Mouse (Mus musculus): ENCODE results near the gene Mdm2.
"Not testable (repeated sequence)": the region's sequence is repeated elsewhere in the genome, so short reads cannot be mapped to it uniquely, and the experiment has no call there.

Mdm2 gene

DNA sequence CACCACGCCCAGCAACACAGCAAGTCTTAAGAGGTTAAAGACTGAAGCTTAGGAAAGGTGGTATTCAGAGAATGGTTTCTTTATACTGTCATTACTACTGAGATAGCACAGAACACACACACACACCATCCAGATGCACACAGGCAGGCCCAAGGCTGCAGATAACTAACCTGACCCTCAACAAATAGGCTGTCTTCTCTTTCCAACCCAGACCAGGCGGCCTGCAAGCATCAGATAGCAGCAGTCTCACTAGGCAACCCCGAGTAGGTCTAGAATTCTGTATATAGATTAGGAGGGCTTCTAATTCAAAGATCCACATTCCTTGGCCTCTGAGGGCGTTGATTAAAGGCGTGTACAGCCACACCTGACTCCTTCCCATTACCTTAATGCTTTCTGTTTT, 21.6 kb upstream of the Mdm2 start:
- DNase-seq (ENCODE audit: low spot score), result no peak

DNA sequence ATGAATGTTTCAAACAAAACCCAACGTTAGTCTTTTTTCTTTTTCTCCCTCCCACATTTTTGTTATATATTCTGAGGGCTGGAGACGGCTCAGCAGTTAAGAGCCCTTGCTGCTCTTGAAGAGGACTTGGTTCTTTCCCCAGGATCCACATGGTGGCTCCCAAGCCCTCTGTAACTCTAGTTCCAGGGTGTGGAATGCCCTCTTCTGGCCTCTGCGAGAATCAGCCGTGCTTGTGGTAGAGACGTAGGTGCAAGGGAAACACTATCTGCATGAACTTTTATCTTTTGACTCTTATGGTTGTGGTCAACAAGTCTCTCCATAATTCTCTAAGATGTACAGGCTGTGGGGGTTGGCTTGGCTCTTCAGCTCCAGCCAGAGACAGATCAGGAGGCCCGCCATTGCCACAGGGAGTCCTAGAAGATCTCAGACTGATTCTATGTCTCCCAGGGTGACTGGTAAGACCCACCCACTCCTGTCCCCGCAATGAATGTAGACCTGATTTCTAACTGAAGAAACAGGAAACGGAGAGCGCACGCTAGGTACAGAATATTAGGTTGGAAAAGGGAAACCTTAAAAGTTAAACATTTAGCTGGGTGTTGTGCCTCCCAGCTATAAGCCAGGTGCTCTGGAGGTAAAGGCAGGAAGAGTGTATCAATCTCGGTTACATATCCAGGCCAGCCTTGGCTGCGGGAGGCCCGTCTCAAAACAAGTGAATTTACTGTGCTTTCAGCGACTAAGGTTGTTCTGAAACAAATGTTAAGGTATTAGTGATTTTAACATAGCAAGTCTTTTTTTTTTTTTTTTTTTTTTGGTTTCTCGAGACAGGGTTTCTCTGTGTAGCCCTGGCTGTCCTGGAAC, 20.9 kb upstream of the Mdm2 start:
- DNase-seq (ENCODE audit: low spot score), result no peak

DNA sequence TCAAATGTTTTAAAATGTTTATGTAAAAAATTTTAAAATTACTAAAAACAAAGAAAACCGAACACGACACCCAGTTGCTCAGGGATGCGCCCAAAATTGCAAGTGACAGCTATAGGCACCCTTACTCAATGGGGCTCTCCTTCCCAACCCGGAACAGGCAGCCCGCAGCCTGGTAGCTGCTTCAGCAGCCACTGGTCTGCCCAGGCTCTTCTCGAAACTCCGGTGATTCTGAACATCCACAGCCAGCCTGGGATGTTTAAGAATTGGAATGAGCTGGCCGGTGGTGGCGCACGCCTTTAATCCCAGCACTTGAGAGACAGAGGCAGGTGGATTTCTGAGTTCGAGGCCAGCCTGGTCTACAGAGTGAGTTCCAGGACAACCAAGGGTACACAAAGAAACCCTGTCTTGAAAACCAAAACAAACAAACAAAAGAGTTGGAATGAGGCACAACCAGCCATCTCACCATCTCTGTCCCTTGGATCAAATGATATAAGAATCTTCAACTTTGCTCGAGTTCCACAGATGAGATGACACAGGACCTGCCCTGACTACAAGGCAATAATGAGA, 20.2 kb upstream of the Mdm2 start:
- DNase-seq (ENCODE audit: low spot score), result no peak

DNA sequence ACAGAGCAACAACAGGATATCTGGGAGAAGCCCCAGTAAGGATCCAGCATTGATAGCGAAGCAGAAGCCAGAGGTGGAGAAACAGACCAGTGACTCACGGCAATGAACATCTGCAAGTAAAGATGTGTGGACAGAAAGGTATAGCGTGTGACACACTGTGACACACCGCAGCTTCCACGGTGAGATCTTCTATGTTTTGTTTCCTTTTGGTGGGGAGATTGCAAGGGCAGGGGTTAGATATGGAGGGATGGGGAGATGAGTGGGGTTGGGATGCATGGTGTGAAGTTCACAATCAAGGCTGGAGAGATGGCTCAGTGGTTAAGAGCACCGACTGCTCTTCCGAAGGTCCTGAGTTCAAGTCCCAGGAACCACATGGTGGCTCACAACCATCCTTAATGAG, 19.6 kb upstream of the Mdm2 start:
- DNase-seq (ENCODE audit: low spot score), result no peak

DNA sequence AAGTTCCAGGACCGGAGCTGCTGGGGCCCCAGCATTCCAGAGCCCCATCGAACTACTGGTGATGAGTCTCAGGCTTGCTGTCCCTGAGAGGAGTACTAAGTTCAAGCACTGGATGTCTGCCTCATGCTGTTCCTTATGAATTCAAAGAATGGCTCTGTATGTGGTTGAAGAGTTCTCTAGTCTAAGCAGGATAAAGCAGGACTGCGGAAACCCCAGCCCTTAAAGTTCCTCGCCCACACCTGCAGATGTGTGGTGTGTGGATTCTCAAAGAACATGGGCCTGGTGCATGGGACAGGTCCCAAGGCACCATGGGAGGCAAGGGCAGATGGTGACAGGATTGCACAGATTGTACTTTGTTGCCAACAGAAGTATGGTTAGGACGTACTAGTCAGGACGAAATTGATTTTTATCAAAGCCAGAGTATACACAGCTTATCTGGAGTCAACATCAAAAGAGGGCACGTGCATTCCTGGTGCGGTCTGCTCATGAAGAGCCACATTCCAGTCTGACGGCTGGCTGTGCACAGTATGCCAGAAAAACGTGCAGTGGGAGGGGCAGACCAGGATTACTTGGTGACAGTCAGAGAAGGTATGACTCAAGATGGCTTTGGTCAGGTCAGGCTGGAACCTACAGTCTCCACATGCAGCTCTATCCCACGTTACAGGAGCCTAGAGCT, 18.7 kb upstream of the Mdm2 start:
- no peak for DNase-seq (ENCODE audit: low spot score)

DNA sequence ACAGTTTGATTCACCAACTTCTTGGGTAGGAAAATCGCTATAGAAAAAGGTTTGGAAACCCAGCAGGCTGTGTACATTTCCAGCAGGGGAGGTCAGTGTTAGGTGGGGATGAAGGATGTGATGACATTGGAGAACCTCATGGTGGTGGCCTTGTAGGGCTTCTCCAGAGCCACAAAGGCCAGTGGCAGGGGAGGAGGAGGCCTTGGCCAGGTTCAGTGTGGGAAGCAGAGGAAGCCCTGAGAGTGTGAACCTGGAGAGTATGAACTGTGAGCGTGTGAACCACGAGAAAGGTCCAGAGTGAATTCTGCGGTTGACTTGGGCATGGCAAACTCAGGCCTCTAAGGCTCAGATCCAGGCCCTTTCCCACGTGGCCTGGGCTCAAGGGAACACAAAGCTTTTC, 18.0 kb upstream of the Mdm2 start:
- no peak for DNase-seq (ENCODE audit: low spot score)

DNA sequence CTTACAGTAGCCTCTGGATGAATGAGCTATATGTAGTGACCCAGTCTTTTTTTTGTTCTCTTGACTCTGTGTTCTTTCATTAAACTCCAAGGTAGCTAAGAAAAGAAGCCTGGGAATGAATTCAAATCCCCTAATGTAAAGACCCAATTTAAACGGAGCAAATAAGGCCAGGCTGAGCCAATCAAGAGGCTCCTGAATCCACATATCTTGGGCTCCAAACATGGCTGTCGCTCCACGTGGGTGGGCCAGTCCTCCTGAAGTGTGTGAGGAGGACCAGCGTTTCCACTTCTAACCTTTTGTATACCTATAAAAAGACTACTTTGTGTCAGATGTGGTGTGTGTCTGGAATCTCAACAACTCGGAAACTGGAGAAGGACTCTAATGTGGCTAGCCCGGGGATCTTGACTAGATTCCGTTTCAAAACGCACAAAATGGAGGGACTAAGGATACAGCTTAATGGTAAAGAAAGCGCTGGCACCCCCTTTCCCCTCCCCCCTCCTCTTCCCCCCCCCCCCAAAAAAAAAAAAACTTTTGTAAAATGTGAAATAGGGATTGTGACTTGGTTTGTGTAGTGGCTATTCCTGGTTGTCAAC, 17.1 kb upstream of the Mdm2 start:
- no peak for DNase-seq (ENCODE audit: low spot score)

DNA sequence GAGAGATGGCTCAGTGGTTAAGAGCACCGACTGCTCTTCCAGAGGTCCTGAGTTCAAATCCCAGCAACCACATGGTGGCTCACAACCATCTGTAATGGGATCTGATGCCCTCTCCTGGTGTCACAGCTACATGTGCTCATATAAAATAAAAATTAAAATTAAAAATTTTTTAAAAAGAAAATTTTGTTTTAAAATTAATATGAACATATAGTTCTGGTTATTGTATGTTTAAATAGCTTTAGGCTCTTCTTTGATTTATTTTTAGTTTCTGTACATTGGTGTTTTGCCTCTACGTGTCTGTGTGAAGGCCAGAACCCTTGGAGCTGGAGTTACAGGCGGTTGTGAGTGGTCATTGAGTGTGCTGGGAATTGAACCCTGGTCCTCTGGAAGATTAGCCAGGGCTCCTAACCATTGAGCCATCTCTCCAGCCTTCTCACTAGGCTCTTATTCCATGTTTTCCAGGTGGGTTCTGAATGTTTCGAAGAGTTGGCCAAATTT, 16.4 kb upstream of the Mdm2 start:
- no peak for DNase-seq (ENCODE audit: low spot score)

DNA sequence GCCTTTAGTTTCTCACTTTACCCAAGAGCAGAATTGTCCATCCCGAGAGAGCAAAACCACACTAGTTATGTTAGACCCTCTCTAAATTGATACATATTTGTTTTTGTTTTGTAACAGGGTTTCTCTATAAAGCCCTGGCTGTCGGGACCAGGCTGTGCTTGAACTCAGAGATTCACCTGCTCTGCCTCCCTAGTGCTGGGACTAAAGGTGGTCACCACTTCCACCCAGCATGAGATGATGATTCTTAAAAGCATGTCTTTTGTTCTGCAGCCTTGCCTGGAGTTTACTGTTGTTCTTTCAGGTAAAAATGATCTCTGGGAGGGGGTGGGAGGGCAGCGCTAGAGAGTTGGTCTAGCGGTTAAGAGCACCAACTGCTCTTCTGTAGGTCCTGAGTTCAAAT, 15.8 kb upstream of the Mdm2 start:
- DNase-seq (ENCODE audit: low spot score), result no peak

DNA sequence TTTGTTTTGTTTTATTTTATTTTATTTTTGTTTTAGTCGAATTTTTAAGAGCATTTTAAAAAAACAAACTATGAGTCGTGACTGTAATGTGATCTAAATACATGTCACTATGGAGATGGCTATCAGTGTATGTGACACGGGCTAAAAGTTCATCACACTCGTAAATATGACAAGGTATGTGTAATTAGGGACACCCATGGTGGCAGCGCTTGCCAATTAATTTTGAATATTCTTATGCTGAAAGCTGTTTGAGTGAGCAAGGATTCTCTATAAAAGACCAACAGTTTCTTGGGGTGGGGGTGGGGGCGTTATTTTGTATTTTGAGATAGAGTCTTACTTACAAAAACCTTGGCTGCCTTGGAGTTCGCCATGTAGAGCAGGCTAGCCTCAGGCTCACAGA, 15.1 kb upstream of the Mdm2 start:
- DNase-seq (ENCODE audit: low spot score), result no peak

DNA sequence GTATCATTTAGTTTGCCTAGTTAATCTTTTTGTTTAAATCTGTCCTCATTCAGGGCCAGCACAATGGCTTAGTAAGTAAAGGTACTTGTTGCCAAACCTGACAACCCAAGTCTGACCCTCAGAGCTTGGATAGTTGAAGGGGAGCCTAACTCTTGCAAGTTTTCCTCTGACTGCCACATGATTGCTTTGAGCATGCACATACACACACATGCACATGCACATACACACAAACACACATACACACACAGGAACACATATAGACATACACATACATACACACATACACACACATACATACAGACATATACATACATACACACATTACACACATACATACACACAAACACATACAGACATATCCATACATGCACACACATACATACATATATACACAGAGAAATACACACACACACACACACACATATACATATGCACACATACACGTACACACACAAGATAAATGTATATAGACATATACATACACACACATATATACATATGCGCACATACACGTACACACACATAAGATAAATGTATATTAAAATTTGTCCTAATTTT, 14.3 kb upstream of the Mdm2 start:
- no peak for DNase-seq (ENCODE audit: low spot score)

DNA sequence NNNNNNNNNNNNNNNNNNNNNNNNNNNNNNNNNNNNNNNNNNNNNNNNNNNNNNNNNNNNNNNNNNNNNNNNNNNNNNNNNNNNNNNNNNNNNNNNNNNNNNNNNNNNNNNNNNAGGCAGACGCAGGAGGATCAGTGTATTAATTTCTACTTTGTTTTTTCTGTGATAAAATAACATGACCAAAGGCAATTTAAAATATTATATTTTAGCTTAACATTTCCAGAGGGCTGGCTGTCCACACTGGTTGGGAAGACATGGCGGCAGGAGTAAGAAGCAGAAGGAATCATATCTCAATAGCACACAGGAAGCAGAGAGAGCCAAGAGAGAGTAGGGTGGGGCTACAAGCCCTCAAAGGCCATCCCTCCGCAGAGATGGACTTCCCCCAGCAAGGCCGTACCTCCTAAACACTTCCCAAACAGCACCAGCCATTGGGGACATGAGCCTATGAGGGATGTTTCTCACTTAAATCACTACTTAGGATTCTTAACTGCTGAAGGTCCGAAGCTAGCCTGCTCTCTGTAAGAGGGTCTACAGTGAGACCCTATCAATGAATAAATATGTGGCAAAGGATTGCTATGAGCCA, 13.7 kb upstream of the Mdm2 start:
- no peak for DNase-seq (ENCODE audit: low spot score)

DNA sequence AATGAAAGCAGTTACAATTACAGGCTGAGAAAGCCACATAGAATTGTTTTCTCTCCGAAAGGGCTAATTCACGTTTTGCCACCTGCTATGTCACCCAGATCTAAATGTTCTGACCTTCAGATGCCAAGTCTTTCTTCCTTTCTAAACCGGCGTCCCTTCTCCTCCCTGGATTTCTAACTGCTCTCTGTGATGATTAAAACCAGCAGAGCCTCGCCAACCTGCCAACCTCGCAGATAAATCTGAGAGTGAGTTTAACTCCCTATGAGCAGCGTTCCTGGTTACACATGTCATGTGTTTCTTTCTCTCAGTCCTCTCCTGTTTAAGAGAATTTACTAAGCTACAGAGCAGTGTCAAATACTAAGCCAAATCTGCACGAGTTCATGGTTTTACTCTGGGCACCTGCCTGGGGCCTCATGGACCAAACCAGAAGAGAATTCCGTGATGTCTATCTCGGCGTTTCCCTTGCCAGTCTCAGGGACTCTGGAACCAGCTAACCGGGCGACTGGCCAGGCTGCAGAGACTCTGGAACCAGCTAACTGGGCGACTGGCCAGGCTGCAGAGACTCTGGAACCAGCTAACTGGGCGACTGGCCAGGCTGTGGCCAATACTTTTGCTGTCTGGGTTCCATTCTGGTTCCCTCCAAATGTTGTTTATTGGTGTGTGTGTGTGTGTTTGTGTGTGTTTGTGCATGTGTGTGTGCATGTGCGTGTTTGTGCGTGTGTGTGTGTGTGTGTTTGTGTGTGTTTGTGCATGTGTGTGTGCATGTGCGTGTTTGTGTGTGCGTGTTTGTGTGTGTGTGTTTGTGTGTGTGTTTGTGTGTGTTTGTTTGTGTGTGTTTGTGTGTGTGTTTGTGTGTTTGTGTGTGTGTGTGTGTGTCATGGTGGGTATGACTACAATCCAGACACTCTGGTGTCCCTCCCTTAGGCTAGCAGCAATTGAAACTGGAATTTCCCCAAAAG, 7.9 kb upstream of the Mdm2 start:
- DNase-seq (ENCODE audit: low spot score), result no peak

DNA sequence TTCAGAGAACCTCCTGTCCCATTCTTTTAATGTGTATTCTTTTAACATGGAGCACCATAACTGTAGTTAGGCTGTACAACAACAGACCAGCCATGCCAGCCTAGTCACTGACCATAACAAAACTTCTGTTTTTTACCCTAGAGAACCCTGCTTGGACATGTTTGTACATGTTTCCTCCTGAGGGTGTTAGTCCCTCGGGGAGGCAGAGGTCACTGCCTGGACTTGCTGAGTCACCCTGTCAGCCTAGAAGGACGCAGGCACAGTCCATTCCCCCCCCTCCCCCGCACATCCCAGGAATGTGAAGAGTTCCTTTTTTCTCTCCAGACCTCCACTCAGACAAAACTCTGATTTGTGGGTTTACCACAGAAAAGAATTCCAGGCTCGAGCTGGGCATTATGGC, 7.0 kb upstream of the Mdm2 start:
- no peak for DNase-seq (ENCODE audit: low spot score)

DNA sequence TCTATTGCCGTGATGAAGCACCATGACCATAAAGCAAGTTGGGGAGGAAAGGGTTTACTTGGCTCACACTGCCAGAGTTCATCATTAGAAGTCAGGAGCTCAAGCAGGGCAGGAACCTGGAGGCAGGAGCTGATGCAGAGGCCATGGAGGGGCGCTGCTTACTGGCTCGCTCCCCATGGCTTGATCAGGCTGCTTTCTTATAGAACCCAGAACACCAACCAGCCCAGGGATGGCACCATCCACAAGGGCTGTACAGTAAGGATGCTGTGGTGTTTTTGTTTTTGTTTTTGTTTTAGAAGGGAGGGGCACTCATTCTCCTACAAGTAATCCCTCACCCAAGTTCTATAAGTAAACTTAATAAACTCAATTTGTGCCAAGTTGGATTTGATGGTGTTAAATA, 6.1 kb upstream of the Mdm2 start:
- no peak for DNase-seq (ENCODE audit: low spot score)

DNA sequence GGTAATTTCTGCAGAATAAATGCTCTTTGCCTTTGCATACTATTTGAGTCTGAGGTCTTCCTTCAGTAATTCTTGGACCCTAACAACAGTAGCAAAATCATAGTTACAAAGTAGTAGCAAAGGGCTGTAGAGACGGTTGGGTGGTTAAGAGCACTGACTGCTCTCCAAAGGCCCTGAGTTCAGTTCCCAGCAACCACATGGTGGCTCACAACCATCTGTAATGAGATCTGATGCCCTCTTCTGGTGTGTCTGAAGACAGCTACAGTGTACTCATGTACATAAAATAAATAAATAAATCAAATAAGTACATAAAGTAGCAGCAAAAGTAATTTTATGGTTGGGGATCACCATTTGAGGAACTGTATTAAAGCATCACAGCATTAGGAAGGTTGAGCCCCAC, 5.1 kb upstream of the Mdm2 start:
- not testable (repeated sequence) for DNase-seq (ENCODE audit: low spot score)

DNA sequence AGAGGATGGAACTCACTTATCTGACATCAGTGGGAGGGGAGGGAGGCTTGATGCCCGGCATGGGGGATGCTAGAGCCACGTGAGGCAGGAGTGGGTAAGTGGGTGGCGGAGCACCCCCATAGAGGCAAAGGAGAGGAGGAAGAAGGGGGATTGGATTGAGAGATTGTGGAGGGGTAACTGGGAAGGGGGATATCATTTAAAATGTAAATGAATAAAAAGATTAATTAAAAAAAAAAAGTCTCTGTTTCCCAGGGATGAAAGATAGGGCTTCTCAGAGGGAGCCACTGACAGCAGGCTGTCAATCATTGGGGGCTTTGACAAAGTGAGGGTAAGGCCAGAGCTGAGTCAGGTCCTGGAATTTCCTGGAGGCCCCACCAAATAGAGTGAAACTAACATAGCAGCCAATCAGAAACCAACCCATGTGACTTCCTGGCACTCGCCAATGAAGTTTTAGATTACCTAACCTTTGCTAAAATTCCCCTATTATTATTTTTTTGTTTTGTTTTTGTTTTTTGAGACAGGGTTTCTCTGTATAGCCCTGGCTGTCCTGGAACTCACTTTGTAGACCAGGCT, 4.5 kb upstream of the Mdm2 start:
- DNase-seq (ENCODE audit: low spot score), result no peak

DNA sequence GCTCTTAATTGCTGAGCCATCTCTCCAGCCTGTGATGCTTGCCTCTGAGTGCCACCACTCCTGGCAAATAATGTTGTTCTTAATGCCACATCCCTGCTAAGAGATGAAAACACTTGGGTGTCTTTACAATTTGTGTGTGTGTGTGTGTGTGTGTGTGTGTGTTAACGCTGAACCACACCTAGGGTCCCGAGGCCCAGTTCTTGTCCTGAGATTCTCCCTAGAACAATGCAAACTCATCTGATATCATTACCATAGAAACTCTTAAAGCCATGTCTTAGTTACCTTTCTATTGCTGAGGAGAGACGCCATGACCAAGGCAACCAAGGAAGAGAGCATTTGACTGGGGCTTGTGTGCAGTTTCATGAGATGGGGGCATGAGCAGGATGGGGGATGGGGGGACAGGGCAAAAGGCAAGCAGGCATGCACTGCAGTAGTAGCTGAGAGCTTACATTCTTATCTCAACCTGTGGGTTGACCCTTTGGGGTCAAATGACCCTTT, 3.5 kb upstream of the Mdm2 start:
- DNase-seq (ENCODE audit: low spot score), result no peak

DNA sequence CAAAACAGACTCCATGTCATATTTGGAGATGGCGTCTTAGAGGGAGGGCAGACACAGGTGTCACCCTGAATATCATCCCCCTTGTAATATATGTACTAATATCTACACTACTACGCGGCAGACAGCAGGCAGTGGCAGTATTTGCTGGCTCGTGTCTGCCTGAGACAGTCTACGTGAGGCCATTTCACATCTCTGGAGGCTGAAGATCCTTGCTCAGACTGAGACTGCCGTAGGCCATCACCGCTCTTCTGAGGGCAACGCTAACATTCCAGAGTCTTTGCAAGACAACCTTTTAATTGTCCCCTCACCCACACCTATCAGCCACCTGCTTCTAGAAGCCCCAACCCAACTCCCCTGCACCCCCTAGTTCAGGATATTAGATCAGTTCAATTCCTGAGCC, 2.9 kb upstream of the Mdm2 start:
- DNase-seq (ENCODE audit: low spot score), result no peak

DNA sequence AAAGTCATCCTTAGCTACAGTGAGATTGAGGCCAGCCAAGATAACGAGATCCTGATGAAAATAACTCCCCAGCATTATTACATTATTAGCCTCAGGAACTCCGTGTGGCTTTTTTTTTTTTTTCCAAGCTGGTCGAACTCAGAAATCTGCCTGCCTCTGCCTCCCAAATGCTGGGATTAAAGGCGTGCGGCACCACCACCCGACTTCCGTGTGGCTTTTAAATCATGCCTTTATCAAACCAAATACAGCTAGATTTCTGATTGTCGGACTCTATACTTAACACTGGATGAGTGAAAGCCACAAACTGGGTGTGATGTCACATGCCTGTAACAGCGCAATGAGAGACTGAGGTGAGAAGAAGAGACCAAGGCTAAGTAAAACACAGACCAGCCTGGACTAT, 2.3 kb upstream of the Mdm2 start:
- DNase-seq (ENCODE audit: low spot score), result no peak
